Mouse (Mus musculus) thymus, postnatal 36 days (tissue): ENCODE data around the gene Slc13a3.

ENCODE experiments used
- DNase-seq, 2 experiments: peaks; one replicate each; pipeline ENCODE4 v3.0.0; 2022; ENCODE audit warnings: mixed read lengths in 2 of 2

Gene Slc13a3

GRCm38 (mm10) chr2:165475850-165476249 lies 2.8 kb upstream of the Slc13a3 start:
- DNase-seq = no peak

- no peak for DNase-seq
These were observed 2.4 kb upstream of the Slc13a3 start for GRCm38 (mm10) chr2:165475412-165475811.

GRCm38 (mm10) chr2:165471943-165472342 lies 1.1 kb downstream of the Slc13a3 start:
- DNase-seq = no peak

- DNase-seq = peak; percentile 40 to 44
These were observed 2.9 kb downstream of the Slc13a3 start for GRCm38 (mm10) chr2:165470167-165470566.

GRCm38 (mm10) chr2:165467824-165468452 lies 5.1 kb downstream of the Slc13a3 start:
- DNase-seq = no peak

- DNase-seq = no peak
These were observed 13.4 kb downstream of the Slc13a3 start for GRCm38 (mm10) chr2:165459663-165460062.

GRCm38 (mm10) chr2:165458189-165458588 lies 14.8 kb downstream of the Slc13a3 start:
- DNase-seq = no peak

- no peak for DNase-seq
These were observed 16.3 kb downstream of the Slc13a3 start for GRCm38 (mm10) chr2:165456710-165457109.

- DNase-seq = peak; percentile 23 to 38
These were observed 20.0 kb downstream of the Slc13a3 start for GRCm38 (mm10) chr2:165452730-165453693.

GRCm38 (mm10) chr2:165448475-165448874 lies 24.6 kb downstream of the Slc13a3 start:
- no peak for DNase-seq

GRCm38 (mm10) chr2:165444861-165445260 lies 28.2 kb downstream of the Slc13a3 start:
- DNase-seq = no peak

GRCm38 (mm10) chr2:165442981-165443380 lies 30.0 kb downstream of the Slc13a3 start:
- DNase-seq = no peak

- no peak for DNase-seq
These were observed 31.4 kb downstream of the Slc13a3 start for GRCm38 (mm10) chr2:165441613-165442012.

- no peak for DNase-seq
These were observed 33.4 kb downstream of the Slc13a3 start for GRCm38 (mm10) chr2:165439613-165440012.

GRCm38 (mm10) chr2:165438881-165439280 lies 34.1 kb downstream of the Slc13a3 start:
- DNase-seq = no peak

- DNase-seq = no peak
These were observed 44.3 kb downstream of the Slc13a3 start for GRCm38 (mm10) chr2:165428694-165429093.

- no peak for DNase-seq
These were observed 52.8 kb downstream of the Slc13a3 start for GRCm38 (mm10) chr2:165420195-165420594.

GRCm38 (mm10) chr2:165419670-165420111 lies 53.3 kb downstream of the Slc13a3 start:
- no peak for DNase-seq

GRCm38 (mm10) chr2:165418577-165418976 lies 54.5 kb downstream of the Slc13a3 start:
- no peak for DNase-seq

- DNase-seq = no peak
These were observed 55.7 kb downstream of the Slc13a3 start for GRCm38 (mm10) chr2:165417291-165417690.

GRCm38 (mm10) chr2:165415795-165416194 lies 57.2 kb downstream of the Slc13a3 start:
- no peak for DNase-seq

- no peak for DNase-seq
These were observed 57.8 kb downstream of the Slc13a3 start for GRCm38 (mm10) chr2:165415141-165415721.

- DNase-seq = no peak
These were observed 58.7 kb downstream of the Slc13a3 start for GRCm38 (mm10) chr2:165414321-165414720.
